Mouse (Mus musculus): Measurements from ENCODE around the gene Tbc1d24.

- TF ChIP-seq CTCF (IDR thresholded peaks at IDR 0.05; ENCODE audit: borderline replicate concordance, insufficient read depth, low read length) (no peak), POLR2A (IDR thresholded peaks at IDR 0.05; ENCODE audit: low read depth, low read length) (no peak)
Observed at GRCm38 (mm10) chr17:24168590-24169277, 36.6 kb downstream of the Tbc1d24 start.

Measured in embryonic fibroblast, embryonic 13.5 days (primary cell).